Mouse (Mus musculus): ENCODE data around the gene Hal.
"Not testable (repeated sequence)": the region's sequence is repeated elsewhere in the genome, so short reads cannot be mapped to it uniquely, and the experiment has no call there.

The Hal gene

DNA sequence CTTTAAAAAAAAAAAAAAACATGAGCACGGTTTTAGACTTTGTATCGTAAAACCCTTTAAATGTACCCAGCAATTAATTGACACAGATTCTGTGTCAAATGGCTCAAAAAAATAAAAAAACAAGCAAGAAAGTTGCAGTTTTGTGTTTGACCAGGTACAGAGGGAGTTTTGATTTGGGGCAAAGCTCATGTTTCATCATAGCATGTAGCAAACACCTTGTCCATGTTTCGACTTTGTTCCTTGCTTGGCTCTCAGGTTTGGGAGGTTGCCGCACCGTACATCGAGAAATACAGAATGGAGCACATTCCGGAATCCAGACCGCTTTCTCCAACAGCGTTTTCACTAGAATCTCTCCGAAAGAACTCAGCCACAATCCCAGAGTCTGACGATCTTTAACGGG lies 27.4 kb downstream of the Hal start:
- no peak for DNase-seq (ENCODE audit: low read depth, low spot score)

DNA sequence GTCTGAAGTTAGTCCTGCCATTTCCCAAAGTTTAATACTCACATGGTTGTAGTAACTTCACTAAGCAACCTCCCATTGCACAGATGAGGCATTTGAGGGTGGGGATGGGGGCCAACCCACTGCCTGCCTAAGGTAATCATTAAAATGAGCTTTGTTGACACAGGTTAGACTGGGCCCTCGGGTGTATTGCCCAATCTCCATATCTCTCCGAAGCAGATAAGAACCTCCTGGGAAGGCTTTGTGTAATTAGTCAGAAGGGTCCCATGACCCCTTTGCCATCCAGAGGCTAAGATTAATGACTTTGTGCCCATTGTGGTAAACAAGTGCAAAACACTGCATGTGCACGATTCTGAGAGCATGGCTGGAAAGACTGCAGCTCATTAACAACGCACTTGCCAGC lies 29.2 kb downstream of the Hal start:
- DNase-seq (ENCODE audit: low read depth, low spot score) = no peak

DNA sequence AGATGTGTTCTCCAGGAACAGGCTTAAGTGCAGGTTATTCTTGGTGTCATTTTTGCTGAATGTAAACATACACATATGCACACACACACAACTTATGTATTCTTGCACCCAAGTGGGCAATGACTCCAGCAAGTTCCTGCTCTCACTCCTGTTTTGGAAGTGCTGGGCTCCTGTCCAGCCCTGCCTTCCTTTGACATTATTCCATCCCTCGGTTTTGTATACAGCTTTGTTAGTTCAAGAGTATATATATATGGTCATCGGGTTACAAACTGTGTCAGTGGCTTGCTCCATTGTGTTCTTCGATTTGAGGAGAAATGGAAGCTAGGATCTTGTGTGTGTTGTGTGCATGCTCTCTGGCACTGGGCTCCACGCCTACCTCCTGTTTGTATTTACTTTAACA lies 29.6 kb downstream of the Hal start:
- DNase-seq (ENCODE audit: low read depth, low spot score) = no peak

DNA sequence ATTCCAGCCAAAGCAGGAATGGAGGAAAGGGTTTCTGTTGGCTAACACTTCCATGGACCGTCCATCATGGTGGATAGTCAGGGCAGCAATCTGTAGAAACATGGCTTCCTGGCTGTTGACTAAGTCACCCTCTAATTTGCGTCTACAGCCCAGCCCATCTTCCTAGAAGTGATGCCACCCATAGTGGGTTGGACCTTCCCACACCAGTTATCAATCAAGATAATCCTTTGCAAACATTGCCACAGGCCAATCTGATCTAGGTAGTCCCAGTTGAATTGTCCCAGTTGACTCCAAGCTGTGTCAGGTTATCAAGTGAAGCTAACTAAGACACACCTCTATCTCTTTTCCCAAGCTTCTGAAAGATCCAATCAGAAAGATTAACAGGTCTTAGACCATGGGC lies 30.1 kb downstream of the Hal start:
- no peak for DNase-seq (ENCODE audit: low read depth, low spot score)

DNA sequence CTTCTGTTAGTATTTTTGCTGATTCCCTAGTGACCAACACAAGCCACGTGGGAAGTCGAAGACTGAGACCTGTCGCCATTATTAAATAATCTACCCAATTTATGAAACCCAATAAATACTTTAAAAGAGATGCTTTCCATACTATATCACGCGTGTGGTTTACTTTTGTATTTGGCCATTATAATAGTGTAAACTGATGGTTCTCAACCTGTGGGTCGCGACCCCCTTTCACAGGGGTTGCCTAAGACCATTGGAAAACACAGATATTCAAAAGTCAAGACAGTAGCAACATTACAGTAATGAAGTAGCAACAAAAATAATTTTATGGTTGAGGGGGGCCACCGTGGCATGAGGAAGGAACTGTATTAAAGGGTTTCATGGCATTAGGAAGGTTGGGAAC lies 30.6 kb downstream of the Hal start:
- no peak for DNase-seq (ENCODE audit: low read depth, low spot score)

DNA sequence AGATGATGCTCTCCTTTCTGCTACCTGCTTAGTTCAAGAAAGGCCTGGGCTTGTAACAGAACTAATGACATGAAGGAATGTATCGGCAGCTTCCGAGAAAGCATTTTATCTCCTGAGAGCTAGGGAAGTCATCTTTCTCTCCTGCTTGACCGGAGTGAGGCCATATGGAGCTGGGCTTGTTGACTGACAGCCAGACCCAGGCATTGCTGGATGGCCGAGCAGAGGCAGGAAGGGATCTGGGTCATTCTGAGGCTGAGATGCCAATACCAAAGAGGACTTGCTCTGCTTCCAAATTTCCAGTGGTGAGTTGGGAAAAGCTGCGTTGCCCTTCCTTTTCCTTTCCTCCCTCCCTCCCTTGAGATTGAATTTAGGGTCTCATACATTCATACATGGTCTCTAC lies 31.2 kb downstream of the Hal start:
- DNase-seq (ENCODE audit: low read depth, low spot score) = no peak

DNA sequence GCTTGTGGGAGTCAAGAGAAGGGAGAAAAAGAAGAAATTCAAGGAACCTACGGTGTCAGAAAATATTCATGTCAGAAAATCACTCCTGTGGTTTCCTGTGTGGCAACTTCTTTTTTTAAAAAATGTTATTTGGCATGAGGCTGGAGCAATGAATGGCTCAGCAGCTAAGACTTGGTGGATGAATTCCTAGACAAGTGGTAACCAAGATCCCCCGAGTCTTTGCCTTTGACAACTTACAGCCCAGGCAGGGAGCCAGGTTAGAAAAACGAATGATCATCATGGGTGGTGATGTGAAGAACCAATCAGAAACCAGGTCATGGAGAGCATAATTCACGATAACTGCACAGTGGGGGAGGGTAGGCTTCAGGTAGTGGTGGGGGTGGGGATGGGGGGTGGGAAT lies 32.4 kb downstream of the Hal start:
- DNase-seq (ENCODE audit: low read depth, low spot score) = no peak

DNA sequence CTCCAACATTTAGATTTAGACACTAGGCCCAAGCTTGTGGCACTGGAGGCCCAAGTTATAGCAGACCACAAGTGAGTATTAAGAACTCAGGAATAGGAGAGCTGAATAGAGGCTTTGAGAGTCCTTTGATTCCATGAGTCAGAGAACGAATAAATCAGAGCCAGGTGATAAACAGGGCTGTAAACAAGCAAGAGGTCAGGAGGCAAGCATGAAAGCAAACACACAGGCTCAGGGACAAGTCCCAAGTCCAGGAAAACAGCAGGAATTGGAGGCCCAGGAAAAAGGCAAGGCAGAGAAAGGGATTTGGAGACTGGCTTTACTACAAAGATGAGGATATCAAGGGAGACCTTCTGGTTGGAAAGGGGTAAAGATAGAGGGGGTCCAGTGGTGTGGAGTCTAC lies 36.8 kb downstream of the Hal start:
- DNase-seq (ENCODE audit: low read depth, low spot score) = no peak

DNA sequence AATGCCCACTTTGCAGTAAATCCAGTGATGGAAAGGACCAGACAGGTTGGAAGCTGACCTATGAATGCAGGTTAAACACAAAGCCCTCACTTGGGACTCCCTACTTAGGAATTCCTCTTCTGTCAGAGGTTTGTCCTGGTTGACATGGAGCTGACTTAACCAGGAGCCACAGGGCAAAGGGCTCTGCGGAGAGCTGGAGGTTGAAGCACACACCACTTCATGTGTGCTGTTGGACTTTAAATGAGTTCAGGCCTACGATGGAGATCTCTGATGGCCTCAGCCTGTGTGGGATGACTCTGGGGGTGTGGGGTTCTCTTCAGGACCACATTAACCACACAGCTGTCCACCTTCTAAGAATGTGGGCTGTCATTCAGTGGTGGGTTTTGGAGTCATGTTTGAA lies 49.7 kb downstream of the Hal start:
- DNase-seq (ENCODE audit: low read depth, low spot score) = no peak

DNA sequence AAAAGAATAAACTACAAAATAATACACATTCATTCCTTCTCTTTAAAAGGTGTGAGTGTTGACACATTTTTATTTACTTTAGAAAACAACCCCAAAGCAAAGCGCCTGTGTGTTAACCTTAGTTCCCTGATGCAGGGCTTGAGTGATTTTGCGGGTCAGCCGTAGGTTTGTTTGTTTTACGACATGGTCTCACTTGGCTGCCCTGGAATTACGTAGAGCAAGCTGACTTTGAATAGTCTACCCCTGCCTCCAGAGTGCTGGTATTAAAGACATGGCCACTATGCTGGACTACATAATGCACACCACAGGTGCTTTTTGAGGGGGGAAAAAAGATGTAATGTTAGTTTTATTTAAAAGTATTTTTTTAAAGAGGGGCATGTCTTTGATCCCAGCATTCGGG lies 50.2 kb downstream of the Hal start:
- no peak for DNase-seq (ENCODE audit: low read depth, low spot score)

DNA sequence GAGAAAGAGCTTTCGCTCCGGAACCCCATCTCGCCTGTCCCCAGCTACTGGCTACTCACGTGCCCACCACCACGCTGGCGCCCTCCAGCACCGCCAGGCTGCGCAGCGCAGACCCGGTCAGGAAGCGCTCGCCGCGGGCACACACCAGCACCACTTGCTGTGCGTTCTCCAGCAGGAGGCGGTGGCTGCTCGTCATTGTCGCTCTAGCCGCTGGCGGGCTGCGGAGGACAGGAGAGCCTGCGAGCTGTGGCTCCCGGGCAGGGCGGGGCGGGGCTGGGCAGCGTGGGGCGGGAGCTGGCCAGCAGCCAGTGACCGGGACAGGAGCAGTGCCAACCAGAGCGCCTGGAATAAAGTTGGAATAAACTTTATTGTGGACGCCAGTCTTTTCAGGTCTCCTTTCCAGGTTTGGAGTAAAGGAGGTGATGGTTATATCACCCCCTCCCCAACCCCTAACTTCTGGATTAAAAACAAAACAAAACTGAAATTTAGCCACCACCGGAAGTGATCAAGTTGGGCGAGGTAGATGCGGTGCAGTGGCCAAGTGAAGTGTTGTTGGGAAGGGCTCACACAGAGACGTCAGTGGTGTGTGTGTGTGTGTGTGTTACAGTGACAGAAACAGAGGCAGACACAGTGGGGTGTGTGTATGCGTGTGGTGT lies 51.3 kb downstream of the Hal start, which contains the start of gene Amdhd1:
Gene Amdhd1, minus strand, starts transcription at position 259 of the 656 bp plus-strand sequence.
- DNase-seq (ENCODE audit: low read depth, low spot score) = peak; percentile 68

DNA sequence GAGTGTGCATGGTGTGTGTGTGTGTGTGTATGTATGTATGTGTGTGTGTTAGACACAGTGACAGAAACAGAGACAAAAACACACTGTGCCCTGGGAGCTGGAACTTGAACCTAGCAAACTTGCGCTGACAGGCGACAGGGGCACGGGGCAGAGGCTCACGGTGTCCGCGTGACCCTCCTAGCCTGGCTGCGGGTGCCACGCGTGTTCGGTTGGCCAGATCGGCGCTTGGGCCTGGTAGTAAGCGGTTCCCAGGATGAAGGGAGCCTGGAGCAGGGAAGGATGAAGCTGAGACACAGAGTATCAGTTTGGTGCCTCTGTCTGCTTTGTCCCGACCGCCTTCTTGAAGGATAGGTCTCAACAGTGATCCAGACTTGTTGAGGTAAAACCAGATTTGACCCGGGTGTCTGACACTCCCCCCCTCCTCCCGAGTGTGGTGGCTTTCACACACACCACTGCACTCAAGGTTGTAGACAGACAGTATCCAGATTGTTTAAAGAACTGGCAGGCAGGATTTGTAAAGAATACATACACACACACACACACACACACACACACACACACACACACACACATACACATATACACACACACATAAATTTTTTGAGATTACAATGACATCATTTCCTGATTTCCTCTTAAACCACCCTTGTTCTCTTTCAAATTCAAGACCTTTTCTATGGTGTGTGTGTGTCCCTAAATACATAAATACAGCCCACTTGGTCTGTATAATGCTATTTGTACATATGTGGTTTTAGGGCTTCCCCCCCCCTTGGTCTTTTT lies 52.1 kb downstream of the Hal start, which contains the start of gene Ccdc38:
Gene Ccdc38, plus strand, starts transcription at position 202 of the 780 bp plus-strand sequence.
- DNase-seq (ENCODE audit: low read depth, low spot score) = no peak

DNA sequence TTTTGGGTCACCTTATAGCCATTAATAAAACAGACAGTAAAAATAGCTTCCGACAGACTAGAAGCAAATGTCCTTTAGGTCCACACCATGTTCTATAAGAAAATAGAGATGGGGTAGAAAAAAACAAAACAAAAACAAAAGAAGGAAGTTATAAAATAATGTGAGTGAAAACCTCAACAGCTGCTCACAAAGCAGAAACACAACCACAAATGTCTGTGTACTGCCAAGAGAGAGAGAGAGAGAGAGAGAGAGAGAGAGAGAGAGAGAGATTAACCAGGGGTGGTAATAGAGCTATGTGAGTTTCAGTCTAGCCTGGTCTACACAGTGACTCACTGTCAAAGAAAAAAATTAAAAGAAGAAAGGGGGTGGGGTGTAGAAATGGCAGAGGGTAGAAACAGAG lies 53.0 kb downstream of the Hal start:
- DNase-seq (ENCODE audit: low read depth, low spot score) = no peak

DNA sequence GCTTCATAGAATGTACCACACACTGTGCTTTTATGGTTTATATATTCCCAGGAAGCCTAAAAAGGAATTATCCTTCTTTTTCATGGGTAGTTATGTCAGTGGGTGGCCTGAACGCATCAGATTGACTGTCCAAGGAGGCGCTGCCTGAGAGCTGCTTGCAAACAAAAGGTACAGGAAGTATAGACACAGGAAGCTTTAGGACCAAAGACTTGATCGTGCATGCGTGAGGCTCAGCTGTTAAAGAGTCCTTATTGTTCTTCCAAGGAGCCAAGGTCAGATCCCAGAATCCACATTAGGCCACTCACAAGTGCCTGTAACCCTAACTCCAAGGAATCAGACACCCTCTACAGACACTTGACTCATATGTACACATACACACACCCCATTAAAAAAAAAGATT lies 53.8 kb downstream of the Hal start:
- DNase-seq (ENCODE audit: low read depth, low spot score) = no peak

DNA sequence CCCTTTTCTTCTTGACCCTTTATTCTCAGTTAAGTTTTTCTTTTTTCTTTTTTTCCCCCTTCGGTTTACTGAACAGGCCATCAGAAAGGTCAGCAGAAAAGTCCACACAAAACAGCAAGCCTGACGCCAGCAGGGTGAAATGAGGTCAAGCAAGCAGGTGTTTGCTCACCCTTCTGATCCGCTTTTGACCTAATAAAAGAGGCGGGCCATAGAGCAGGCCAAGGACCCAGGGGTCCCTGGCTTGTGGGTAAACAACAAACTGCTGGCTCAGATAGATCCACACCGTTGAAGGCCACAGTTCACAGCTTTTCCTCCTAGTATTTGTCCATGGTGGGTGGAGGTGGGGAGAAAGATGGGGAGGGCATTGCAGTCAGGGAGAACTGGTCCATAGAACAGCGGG lies 54.6 kb downstream of the Hal start:
- no peak for DNase-seq (ENCODE audit: low read depth, low spot score)

DNA sequence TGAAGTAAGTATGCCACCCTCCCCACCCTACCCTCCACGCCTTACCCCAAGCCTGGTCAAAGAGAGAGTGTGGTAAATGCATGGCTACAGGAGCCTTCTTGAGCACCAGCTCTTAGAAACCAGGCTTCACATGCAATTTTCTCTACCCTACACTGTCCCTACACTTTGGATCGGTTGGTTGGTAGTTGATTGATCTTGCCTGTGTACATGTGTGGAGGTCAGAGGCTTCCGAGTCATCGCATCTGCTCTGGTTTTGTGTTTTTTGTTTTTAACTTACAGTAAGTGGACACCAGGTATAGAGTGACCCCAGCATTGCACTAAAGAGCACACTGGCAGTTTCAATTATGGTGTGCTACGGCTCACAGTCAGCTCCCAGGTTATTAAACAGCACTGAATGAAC lies 55.6 kb downstream of the Hal start:
- DNase-seq (ENCODE audit: low read depth, low spot score) = no peak

DNA sequence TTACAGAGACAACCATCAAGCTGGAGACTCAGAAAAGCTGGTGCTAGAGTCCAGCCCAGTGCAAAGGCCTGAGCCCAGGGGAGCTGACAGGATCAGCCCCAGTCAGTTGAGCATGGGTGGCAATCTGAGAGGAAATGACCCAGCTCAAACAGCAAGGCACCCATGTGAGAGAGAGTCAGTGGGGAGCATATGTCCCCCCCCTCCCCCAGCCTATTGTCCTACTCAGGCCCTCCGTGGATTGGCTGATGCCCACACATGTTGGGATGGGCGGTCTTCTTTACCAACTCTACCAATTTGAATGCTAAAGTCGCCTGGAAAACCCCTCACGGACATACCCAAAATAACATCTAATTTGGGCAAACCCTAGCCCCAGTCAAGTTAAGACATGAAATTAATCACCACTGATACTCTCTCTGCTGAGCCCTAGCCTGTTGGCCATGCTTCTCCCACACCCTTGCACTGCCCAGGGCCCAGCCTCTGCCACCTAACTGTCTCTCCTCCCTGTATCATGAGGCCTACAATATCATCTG lies 59.2 kb downstream of the Hal start:
- DNase-seq (ENCODE audit: low read depth, low spot score) = no peak

DNA sequence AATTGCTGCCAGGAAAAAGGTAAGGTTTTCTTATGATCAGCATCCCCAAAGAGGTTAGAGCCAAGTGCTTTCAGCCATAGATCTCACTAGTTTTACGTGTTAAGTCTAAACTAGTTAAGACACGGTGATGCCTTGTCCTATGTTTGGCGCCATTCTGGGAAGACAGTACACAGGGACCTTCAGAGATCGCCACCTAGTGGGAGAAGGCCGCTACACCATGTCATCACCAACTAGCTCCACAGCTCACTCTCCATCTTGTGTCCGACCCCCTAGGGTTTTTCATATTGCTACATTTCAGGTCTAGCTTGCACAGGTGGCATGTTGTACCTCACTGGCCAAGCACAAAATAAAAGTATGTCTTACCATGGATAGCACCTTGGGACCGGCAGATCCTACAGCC lies 60.4 kb downstream of the Hal start:
- DNase-seq (ENCODE audit: low read depth, low spot score) = peak; percentile 80

DNA sequence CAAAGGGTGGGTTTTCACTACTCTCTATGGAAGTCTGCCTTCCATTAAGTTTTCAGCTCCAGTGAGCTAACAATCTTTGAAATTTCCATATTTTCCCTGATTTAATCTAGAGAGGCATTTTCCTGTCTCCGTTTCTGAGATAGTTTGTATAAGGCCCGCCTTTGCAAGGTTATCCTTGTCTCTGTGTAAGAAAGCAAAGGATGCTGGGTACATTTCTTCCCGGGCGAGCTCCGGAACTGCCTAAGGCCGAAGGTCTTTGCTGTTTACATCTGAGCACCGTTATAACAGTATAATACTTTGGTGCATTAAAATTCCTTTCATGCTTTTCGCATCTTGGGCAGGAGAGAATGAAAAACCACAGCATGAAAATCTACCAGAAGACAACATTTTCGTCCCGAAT lies 61.3 kb downstream of the Hal start:
- no peak for DNase-seq (ENCODE audit: low read depth, low spot score)

DNA sequence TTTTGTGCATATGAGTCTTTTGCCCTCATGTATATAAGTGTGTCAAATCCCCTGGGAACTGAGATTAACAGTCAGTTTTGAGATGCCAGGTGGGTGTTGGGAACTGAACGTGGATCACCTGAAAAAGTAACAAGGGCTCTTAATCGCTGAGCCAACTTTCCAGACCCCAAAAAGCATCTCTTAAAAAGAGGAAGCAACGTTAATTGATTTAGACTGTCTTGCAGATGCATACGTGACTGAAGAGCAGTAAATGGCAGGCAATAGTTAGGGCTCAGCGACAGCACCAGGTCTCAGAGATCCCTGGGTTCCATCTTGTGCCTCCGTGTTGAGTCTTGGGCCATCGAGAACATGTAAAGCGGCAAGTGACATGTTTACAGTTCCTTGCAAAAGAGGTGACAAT lies 64.0 kb downstream of the Hal start:
- DNase-seq (ENCODE audit: low read depth, low spot score) = no peak

DNA sequence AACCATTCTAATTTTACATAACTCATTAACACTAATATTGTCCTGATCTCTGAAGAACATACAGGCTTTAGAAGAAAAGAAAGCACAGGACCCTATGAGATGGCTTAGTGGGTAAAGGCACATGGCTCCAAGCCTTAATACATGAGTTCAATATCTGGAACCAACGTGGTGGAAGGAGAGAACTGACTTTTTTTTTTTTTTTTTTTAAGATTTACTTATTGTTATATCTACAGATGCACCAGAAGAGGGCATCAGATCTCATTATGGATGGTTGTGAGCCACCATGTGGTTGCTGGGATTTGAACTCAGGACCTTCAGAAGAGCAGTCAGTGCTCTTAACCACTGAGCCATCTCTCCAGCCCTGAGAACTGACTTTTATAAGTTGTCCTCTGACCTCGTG lies 69.4 kb downstream of the Hal start:
- DNase-seq (ENCODE audit: low read depth, low spot score) = not testable (repeated sequence)

DNA sequence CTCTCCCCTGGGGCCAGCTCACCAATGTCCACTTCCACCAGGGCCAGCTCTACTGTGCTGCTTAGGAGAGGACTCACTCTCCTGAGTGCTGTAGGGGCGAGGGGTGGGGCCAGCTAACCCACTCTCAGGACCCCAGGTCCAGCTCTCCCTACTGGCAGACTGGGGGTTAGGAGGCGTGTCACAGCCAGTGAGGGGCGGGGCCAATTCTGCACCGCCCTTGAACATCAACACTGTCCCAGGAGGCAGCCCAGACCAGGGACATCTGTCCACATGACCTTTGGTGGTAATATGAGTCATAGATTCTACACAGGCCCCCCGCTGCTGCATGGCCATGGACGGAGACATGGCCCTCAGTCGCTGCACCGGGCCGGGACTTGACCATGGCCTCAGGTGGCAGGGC lies 71.2 kb downstream of the Hal start:
- no peak for DNase-seq (ENCODE audit: low read depth, low spot score)

DNA sequence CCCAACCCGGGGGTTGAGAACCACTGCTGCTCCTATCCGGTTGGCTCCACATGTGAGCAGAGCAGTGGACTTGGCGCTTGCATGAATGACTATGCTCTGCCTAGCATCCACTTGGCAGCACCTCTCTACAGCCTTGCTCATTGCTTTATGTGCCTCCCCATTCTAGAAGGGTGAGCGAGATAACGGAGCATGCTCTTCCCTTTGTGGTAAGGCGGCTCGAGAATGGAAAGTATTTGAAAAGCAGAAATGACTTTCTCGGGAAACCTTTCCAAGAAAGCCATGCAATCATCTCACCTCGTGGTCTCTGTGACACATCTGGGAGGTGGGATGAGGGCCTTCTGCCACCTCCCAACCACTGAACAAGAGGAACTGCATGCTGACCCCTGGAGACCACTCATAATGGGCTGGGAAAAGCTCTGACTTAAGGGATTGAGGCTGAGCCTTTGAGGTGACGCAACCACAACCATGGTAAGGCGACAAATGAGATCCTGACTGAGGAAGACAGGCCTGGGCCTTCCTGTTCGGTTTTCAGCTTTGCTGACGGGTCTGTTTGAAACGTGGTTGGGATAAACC lies 76.0 kb downstream of the Hal start:
- no peak for DNase-seq (ENCODE audit: low read depth, low spot score)

Measured in forelimb bud, embryonic 11.5 days (tissue).